Mouse (Mus musculus): ENCODE measurements around the gene Sept9. TPM values are rescaled to one million over a fixed set of nuclear protein-coding genes. Genes with fewer than 3 reads are reported as not detected.
A peak's percentile ranks its signal among the peaks of the same experiment; 100 is the strongest.

Gene Sept9
- polyA plus RNA-seq, 1 experiment from 2014 or later, result 123 TPM

- no peak overlapping the region for H3K27ac ChIP-seq (ENCODE audit: low read length)
- ATAC-seq (ENCODE audit: low FRiP score, low TSS enrichment), result 0 out of 2 replicates have a peak, but pooled peaks have one; percentile 9
Measured at GRCm38 (mm10) chr11:117325468-117326139, 126.1 kb downstream of the Sept9 start.

GRCm38 (mm10) chr11:117326140-117326725 lies 126.8 kb downstream of the Sept9 start:
- 58% methylated on average over 4 of the region's 4 CpGs for WGBS
- no peak overlapping the region for H3K27ac ChIP-seq (ENCODE audit: low read length)
- no peaks in the 10 kb centered on the region for H3K9me3 ChIP-seq (ENCODE audit: low read length)
- H3K4me3 ChIP-seq (ENCODE audit: low read length), result no peak overlapping the region
- H3K4me2 ChIP-seq (replicated peaks; ENCODE audit: low read depth, low read length), result no peak overlapping the region
- no peaks in the 10 kb centered on the region for H3K27me3 ChIP-seq (ENCODE audit: insufficient read depth, low read length)
- peaks cover 64% of the 10 kb centered on the region for H3K4me1 ChIP-seq (ENCODE audit: insufficient read depth, low read length)
- no peak overlapping the region for H3K9ac ChIP-seq (replicated peaks; ENCODE audit: low read length)
- ATAC-seq (ENCODE audit: low FRiP score, low TSS enrichment), result no peak
- no peaks in the 10 kb centered on the region for H3K36me3 ChIP-seq (ENCODE audit: insufficient read depth, low read length)

More at GRCm38 (mm10) chr11:117325468-117326139, 126.1 kb downstream of the Sept9 start:
- Histone ChIP-seq H3K27me3 (ENCODE audit: insufficient read depth, low read length) (no peaks in the 10 kb centered on the region), H3K9me3 (ENCODE audit: low read length) (no peaks in the 10 kb centered on the region), H3K9ac (replicated peaks; ENCODE audit: low read length) (no peak overlapping the region), H3K4me1 (ENCODE audit: insufficient read depth, low read length) (peaks cover 62% of the 10 kb centered on the region), H3K4me2 (replicated peaks; ENCODE audit: low read depth, low read length) (no peak overlapping the region), H3K4me3 (ENCODE audit: low read length) (no peak overlapping the region), H3K36me3 (ENCODE audit: insufficient read depth, low read length) (no peaks in the 10 kb centered on the region)
- WGBS, result 34% methylated on average over 12 of the region's 12 CpGs

- no peaks in the 10 kb centered on the region for H3K36me3 ChIP-seq (ENCODE audit: insufficient read depth, low read length)
- H3K27me3 ChIP-seq (ENCODE audit: insufficient read depth, low read length), result no peaks in the 10 kb centered on the region
- H3K27ac ChIP-seq (ENCODE audit: low read length), result no peak overlapping the region
- no peak for ATAC-seq (ENCODE audit: low FRiP score, low TSS enrichment)
- H3K4me1 ChIP-seq (ENCODE audit: insufficient read depth, low read length), result peaks cover 70% of the 10 kb centered on the region
- H3K4me2 ChIP-seq (replicated peaks; ENCODE audit: low read depth, low read length), result no peak overlapping the region
- H3K9me3 ChIP-seq (ENCODE audit: low read length), result no peaks in the 10 kb centered on the region
- 57% methylated on average over 16 of the region's 16 CpGs for WGBS
- H3K4me3 ChIP-seq (ENCODE audit: low read length), result no peak overlapping the region
- no peak overlapping the region for H3K9ac ChIP-seq (replicated peaks; ENCODE audit: low read length)
Measured at GRCm38 (mm10) chr11:117326867-117327600, 127.6 kb downstream of the Sept9 start.

- Histone ChIP-seq H3K4me2 (replicated peaks; ENCODE audit: low read depth, low read length) (no peak overlapping the region), H3K27ac (ENCODE audit: low read length) (no peak overlapping the region), H3K9ac (replicated peaks; ENCODE audit: low read length) (no peak overlapping the region), H3K9me3 (ENCODE audit: low read length) (no peaks in the 10 kb centered on the region), H3K27me3 (ENCODE audit: insufficient read depth, low read length) (no peaks in the 10 kb centered on the region), H3K4me3 (ENCODE audit: low read length) (no peak overlapping the region), H3K4me1 (ENCODE audit: insufficient read depth, low read length) (peaks cover 75% of the 10 kb centered on the region), H3K36me3 (ENCODE audit: insufficient read depth, low read length) (no peaks in the 10 kb centered on the region)
- ATAC-seq (ENCODE audit: low FRiP score, low TSS enrichment), result no peak
- WGBS, result 79% methylated on average over 5 of the region's 5 CpGs
Measured at GRCm38 (mm10) chr11:117327633-117328032, 128.2 kb downstream of the Sept9 start.

- 56% methylated on average over 12 of the region's 12 CpGs for WGBS
- Histone ChIP-seq H3K27ac (ENCODE audit: low read length) (peak overlapping the region; percentile 91), H3K4me1 (ENCODE audit: insufficient read depth, low read length) (peaks cover 82% of the 10 kb centered on the region), H3K9me3 (ENCODE audit: low read length) (no peaks in the 10 kb centered on the region), H3K9ac (replicated peaks; ENCODE audit: low read length) (peak overlapping the region; percentile 7; the same call in 1 of the 2 replicates), H3K36me3 (ENCODE audit: insufficient read depth, low read length) (no peaks in the 10 kb centered on the region), H3K4me3 (ENCODE audit: low read length) (no peak overlapping the region), H3K4me2 (replicated peaks; ENCODE audit: low read depth, low read length) (no peak overlapping the region; the same call in 1 of the 2 replicates), H3K27me3 (ENCODE audit: insufficient read depth, low read length) (no peaks in the 10 kb centered on the region)
- no peak for ATAC-seq (ENCODE audit: low FRiP score, low TSS enrichment)
Measured at GRCm38 (mm10) chr11:117330076-117330950, 130.9 kb downstream of the Sept9 start.

DNA sequence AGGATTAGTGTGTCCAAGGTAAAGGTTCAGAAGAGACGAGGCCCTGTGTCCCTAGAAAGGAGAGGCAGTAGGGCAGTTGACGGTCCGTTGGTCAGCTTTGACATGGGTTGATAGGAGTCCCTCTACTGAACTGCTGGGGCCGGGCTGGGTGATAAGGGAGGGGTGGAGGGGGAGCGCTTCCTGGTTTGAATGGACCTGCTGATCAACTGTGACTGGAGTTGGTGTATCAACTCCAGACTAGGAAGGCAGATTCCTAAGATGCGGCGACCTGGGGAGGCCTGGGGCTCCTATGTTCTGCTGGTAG lies 131.4 kb downstream of the Sept9 start:
- Histone ChIP-seq H3K9ac (replicated peaks; ENCODE audit: low read length) (peak overlapping the region; percentile 31), H3K4me3 (ENCODE audit: low read length) (no peak overlapping the region), H3K4me2 (replicated peaks; ENCODE audit: low read depth, low read length) (peak overlapping the region; percentile 90), H3K4me1 (ENCODE audit: insufficient read depth, low read length) (peaks cover 80% of the 10 kb centered on the region), H3K36me3 (ENCODE audit: insufficient read depth, low read length) (no peaks in the 10 kb centered on the region), H3K9me3 (ENCODE audit: low read length) (no peaks in the 10 kb centered on the region), H3K27me3 (ENCODE audit: insufficient read depth, low read length) (no peaks in the 10 kb centered on the region), H3K27ac (ENCODE audit: low read length) (peak overlapping the region; percentile 91)
- WGBS, result 28% methylated on average over 7 of the region's 7 CpGs
- no peak; the same call in 1 of the 2 replicates for ATAC-seq (ENCODE audit: low FRiP score, low TSS enrichment)

DNA sequence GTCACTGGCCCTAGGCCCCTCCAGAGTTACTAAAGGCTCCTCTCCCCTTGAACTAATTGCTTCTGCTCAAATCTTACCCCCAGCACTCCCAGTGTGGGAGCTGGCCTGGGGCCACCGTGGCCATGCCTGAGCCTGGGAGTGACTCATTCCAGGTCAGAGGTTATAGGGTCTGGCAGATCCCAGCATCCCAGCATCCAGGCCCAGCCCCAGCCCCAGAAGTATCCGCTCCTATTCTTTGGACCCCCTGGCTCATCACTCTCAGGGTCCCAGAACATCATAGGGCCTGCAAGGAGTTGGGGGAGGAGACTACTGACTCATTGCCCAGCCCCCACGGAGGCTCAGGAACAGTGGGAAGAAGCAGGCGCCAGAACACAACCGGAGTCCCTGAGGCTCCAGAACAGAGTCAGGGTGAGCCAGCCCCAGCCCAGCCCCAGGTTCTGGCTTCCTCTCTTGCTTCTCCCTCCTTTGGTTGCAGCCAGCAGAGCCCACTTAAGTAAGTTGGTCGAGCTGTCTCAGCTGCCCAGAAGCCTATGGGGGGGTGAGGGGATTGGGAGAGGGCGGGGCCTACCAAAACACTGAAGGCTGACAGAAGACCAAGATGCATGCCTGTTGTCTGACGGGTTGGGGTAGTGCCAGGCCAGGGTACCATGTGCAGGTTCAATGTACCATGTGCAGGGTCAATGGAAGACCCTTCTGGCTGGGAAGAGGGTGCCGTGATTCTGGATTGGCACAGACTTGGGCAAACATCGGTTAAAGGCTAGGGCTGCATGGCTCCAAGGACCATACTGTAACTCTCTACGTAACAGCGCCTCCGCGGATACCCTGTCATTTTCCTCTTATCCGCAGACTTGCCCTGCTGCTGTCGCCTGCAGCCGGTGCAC lies 132.1 kb downstream of the Sept9 start:
- H3K36me3 ChIP-seq (ENCODE audit: insufficient read depth, low read length), result no peaks in the 10 kb centered on the region
- H3K9ac ChIP-seq (replicated peaks; ENCODE audit: low read length), result peak overlapping the region; percentile 81
- H3K4me2 ChIP-seq (replicated peaks; ENCODE audit: low read depth, low read length), result peak overlapping the region; percentile 90
- H3K4me1 ChIP-seq (ENCODE audit: insufficient read depth, low read length), result peaks cover 78% of the 10 kb centered on the region
- H3K27me3 ChIP-seq (ENCODE audit: insufficient read depth, low read length), result no peaks in the 10 kb centered on the region
- ATAC-seq (ENCODE audit: low FRiP score, low TSS enrichment), result peak; percentile 21; the same call in 1 of the 2 replicates
- H3K27ac ChIP-seq (ENCODE audit: low read length), result peak overlapping the region; percentile 91
- H3K9me3 ChIP-seq (ENCODE audit: low read length), result no peaks in the 10 kb centered on the region
- H3K4me3 ChIP-seq (ENCODE audit: low read length), result peak overlapping the region; percentile 61
- WGBS, result 3% methylated on average over 17 of the region's 17 CpGs

DNA sequence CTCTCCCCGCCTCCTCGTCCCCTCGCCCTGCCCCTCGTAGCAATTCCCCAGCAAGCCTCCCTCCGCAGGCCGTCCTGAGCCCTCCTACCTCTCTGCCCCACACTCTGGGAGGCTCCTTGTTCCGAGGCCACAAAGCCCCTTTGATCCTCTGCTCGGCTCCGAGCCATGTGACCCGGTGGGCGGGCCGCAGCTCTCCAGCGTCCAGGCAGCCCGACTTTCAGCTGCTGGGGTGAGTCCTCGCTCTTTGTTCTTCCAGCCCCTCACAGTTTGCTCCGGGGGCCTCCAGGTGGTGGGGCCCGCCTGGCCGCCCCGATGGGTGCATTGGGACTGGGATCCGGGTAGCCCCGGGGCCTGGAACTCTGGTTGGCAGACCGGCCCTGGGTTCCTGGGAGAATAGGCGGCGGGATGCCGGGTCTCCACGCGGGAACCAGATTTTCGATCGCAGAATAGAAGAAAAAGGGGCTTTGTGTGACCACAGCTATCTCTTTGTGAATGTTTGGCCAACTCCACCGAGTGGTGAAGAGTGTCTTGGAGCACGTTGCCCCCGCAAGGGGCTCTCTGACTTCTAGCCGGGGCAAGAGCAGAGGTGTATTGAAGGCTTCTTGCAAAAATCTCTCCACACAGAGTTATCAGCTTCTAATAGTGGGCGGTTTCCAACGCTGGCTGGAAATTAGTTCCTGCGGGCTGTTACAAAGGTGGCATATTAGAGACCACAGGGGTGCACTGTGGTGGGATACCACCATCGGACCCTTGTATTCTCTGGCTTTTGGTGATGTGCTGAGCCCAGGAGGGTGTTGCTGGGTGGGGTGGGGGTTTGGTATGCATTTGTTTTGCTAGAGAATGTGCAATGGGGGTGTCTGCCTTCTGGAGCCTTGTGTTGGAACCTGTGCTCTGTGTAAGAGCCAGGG lies 133.0 kb downstream of the Sept9 start:
- H3K36me3 ChIP-seq (ENCODE audit: insufficient read depth, low read length), result no peaks in the 10 kb centered on the region
- H3K27me3 ChIP-seq (ENCODE audit: insufficient read depth, low read length), result no peaks in the 10 kb centered on the region
- peaks cover 70% of the 10 kb centered on the region for H3K4me1 ChIP-seq (ENCODE audit: insufficient read depth, low read length)
- under 1% methylated on average over 35 of the region's 37 CpGs for WGBS
- H3K27ac ChIP-seq (ENCODE audit: low read length), result peak overlapping the region; percentile 91
- H3K9me3 ChIP-seq (ENCODE audit: low read length), result no peaks in the 10 kb centered on the region
- H3K4me3 ChIP-seq (ENCODE audit: low read length), result peak overlapping the region; percentile 61
- ATAC-seq (ENCODE audit: low FRiP score, low TSS enrichment), result peak; percentile 87
- H3K4me2 ChIP-seq (replicated peaks; ENCODE audit: low read depth, low read length), result peak overlapping the region; percentile 90
- peak overlapping the region; percentile 81 for H3K9ac ChIP-seq (replicated peaks; ENCODE audit: low read length)

Measured in kidney, embryonic 16.5 days (tissue).